Mouse (Mus musculus) spleen, adult 2 months (tissue): Measurements from ENCODE around the gene Aldh9a1.

Experiments
- CTCF ChIP-seq: fragments of 200-500 bp; IDR thresholded peaks from 2 replicates; pipeline ENCODE4 v1.5.1; 2011; ENCODE audit warnings: mild to moderate bottlenecking, inconsistent platforms; ENCODE audit not compliant: insufficient read depth, insufficient read length, insufficient replicate concordance; ENCODE audit errors: extremely low read depth
- POLR2A ChIP-seq: fragments of 200-500 bp; IDR thresholded peaks from 2 replicates; pipeline ENCODE4 v1.6.1; 2011; ENCODE audit warnings: low read depth, low read length, inconsistent platforms

DNA sequence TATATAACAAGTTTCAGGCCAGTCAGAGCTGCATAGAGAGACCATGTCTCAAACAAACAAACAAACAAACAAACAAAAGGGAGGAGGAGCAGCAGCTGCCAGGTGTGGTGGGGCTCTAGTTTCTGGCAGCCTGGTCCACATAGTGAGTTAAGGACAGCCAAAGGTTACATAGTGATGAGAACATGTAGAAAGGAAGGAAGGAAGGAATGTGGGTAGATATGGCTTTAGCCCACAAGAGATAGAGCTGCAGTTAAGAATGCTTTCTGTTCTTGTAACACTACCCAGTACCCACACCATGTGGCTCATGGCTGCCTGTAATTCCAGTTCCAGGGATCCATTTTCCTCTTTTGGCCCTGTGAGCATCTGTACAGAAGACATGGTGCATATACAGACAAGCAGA lies 37.4 kb upstream of the Aldh9a1 start:
- TF ChIP-seq POLR2A (no peak), CTCF (no peak)
